Mouse (Mus musculus): ENCODE measurements around the gene Prdm11. TPM values are rescaled to one million over a fixed set of nuclear protein-coding genes. Genes with fewer than 3 reads are reported as not detected.

Prdm11 gene
- total and polyA plus RNA-seq, 3 experiments: 0.05 to 1.8 (median 0.06) TPM

GRCm38 (mm10) chr2:93032651-93033050 lies 13.3 kb downstream of the Prdm11 start:
- Histone ChIP-seq H3K36me3 (replicated peaks in 1 of 2; ENCODE audit: control insufficient read depth in 1 of 2, insufficient read depth in 1 of 2, low read length in 1 of 2) (no peaks in the 10 kb centered on the region), H3K4me3 (replicated peaks in 1 of 3; ENCODE audit: low read depth in 2 of 3, low read length in 2 of 3, poor library complexity in 1 of 3) (no peak overlapping the region), H3K79me2 (replicated peaks; ENCODE audit: control insufficient read depth, extremely low read depth, insufficient read depth, poor library complexity, severe bottlenecking) (no peaks in the 10 kb centered on the region), H3K9ac (ENCODE audit: insufficient read depth, low read depth) (no peak overlapping the region), H3K9me3 (replicated peaks; ENCODE audit: low read length) (no peaks in the 10 kb centered on the region), H3K27ac (ENCODE audit: insufficient read depth, low read depth) (no peak overlapping the region), H3K27me3 (replicated peaks) (peaks cover 87% of the 10 kb centered on the region), H3K4me2 (ENCODE audit: insufficient read depth, low read depth, poor library complexity, severe bottlenecking) (no peak overlapping the region), H3K4me1 (ENCODE audit: control insufficient read depth in 1 of 2, insufficient read depth in 2 of 2) (no peaks in the 10 kb centered on the region)
- TF ChIP-seq USF1 (IDR thresholded peaks at IDR 0.05; ENCODE audit: low read depth, low read length) (no peak), POLR2A (IDR thresholded peaks at IDR 0.05; ENCODE audit: low read depth, low read length) (no peak), MXI1 (IDR thresholded peaks at IDR 0.05; ENCODE audit: low read depth, low read length) (no peak), RAD21 (IDR thresholded peaks at IDR 0.05; ENCODE audit: low read depth, low read length) (no peak), MYC (IDR thresholded peaks at IDR 0.05; ENCODE audit: low read depth, low read length) (no peak), CHD1 (IDR thresholded peaks at IDR 0.05; ENCODE audit: low read depth, low read length) (no peak), HCFC1 (IDR thresholded peaks at IDR 0.05; ENCODE audit: low read depth, low read length) (no peak), TBP (conservative IDR thresholded peaks at IDR 0.05; ENCODE audit: low read depth, low read length) (no peak), E2F4 (IDR thresholded peaks at IDR 0.05; ENCODE audit: insufficient replicate concordance, low read depth, low read length) (no peak), MAZ (IDR thresholded peaks at IDR 0.05; ENCODE audit: low read depth, low read length) (no peak), BHLHE40 (IDR thresholded peaks at IDR 0.05; ENCODE audit: low read depth, low read length) (no peak), SMC3 (IDR thresholded peaks at IDR 0.05; ENCODE audit: low read depth, low read length) (no peak), PAX5 (IDR thresholded peaks at IDR 0.05; ENCODE audit: low read length) (no peak), POLR2AphosphoS2 (IDR thresholded peaks at IDR 0.05; ENCODE audit: low read depth, low read length) (no peak), ZKSCAN1 (IDR thresholded peaks at IDR 0.05; ENCODE audit: borderline replicate concordance, low read depth, low read length) (no peak), IRF4 (IDR thresholded peaks at IDR 0.05; ENCODE audit: low read depth, low read length) (no peak)
- no peak for DNase-seq (ENCODE audit: extremely low read depth)
- in situ Hi-C loops (cut with MboI; ENCODE audit: low pct_ligation_motif_present, low pct_unique_long_range_greater_than_20kb, low sequenced_read_pairs) (no loop called here), dilution Hi-C loops (cut with MboI; ENCODE audit: extremely low pct_ligation_motif_present, extremely low pct_unique_long_range_greater_than_20kb, low sequenced_read_pairs) (no loop called here)

DNA sequence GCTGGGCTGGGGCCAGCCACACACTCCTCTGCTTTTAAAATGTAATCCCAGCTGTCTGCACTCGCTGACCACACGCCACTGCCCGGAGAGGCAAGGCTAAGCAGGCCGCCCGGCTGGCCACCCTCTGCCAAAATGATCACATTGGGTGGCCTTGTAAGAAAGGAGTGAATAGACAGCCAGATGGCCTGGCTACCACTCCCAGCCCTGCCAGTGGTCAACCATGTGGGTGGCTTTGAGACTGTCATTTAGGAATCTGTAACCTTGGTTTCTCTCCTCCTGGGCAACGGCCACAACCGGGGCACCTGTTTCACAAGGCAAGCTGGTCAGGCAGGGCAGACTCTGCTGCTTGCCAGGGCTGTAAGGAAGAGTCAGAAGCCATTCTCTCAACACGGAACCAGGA lies 13.9 kb downstream of the Prdm11 start:
- Histone ChIP-seq H3K27ac (ENCODE audit: insufficient read depth, low read depth) (no peak overlapping the region), H3K27me3 (replicated peaks) (peaks cover 85% of the 10 kb centered on the region), H3K79me2 (replicated peaks; ENCODE audit: control insufficient read depth, extremely low read depth, insufficient read depth, poor library complexity, severe bottlenecking) (no peaks in the 10 kb centered on the region), H3K4me3 (replicated peaks in 1 of 3; ENCODE audit: low read depth in 2 of 3, low read length in 2 of 3, poor library complexity in 1 of 3) (no peak overlapping the region), H3K9me3 (replicated peaks; ENCODE audit: low read length) (no peaks in the 10 kb centered on the region), H3K36me3 (replicated peaks in 1 of 2; ENCODE audit: control insufficient read depth in 1 of 2, insufficient read depth in 1 of 2, low read length in 1 of 2) (no peaks in the 10 kb centered on the region), H3K4me1 (ENCODE audit: control insufficient read depth in 1 of 2, insufficient read depth in 2 of 2) (no peaks in the 10 kb centered on the region), H3K4me2 (ENCODE audit: insufficient read depth, low read depth, poor library complexity, severe bottlenecking) (no peak overlapping the region), H3K9ac (ENCODE audit: insufficient read depth, low read depth) (no peak overlapping the region)
- TF ChIP-seq NELFE (IDR thresholded peaks at IDR 0.05; ENCODE audit: low read depth, low read length) (no peak), CTCF (conservative IDR thresholded peaks at IDR 0.05 in 1 of 2, IDR thresholded peaks at IDR 0.05 in 1 of 2; ENCODE audit: low read depth in 2 of 2, low read length in 2 of 2) (no peak), JUN (IDR thresholded peaks at IDR 0.05; ENCODE audit: insufficient read depth, low read depth, low read length) (no peak), JUND (conservative IDR thresholded peaks at IDR 0.05; ENCODE audit: low read depth, low read length) (no peak), POLR2AphosphoS2 (IDR thresholded peaks at IDR 0.05; ENCODE audit: low read depth, low read length) (no peak), CHD2 (IDR thresholded peaks at IDR 0.05; ENCODE audit: low read length) (no peak), UBTF (IDR thresholded peaks at IDR 0.05; ENCODE audit: low read depth, low read length) (no peak), TCF12 (IDR thresholded peaks at IDR 0.05; ENCODE audit: low read depth, low read length) (no peak), ETS1 (conservative IDR thresholded peaks at IDR 0.05; ENCODE audit: low read depth, low read length) (no peak), MYC (IDR thresholded peaks at IDR 0.05; ENCODE audit: low read depth, low read length) (no peak)
- DNase-seq (ENCODE audit: extremely low read depth): no peak
- in situ Hi-C loops (cut with MboI; ENCODE audit: low pct_ligation_motif_present, low pct_unique_long_range_greater_than_20kb, low sequenced_read_pairs) (no loop called here), dilution Hi-C loops (cut with MboI; ENCODE audit: extremely low pct_ligation_motif_present, extremely low pct_unique_long_range_greater_than_20kb, low sequenced_read_pairs) (no loop called here)

Data from CH12.LX (cell line).